Mouse (Mus musculus): ENCODE results near the gene Unc13d. TPM values are rescaled to one million over a fixed set of nuclear protein-coding genes. Genes with fewer than 3 reads are reported as not detected.

Unc13d gene
- polyA plus RNA-seq, 1 experiment from 2014 or later: 8.0 TPM

- H3K27me3 ChIP-seq (replicated peaks): no peaks in the 10 kb centered on the region
- peak; percentile 97 for ATAC-seq (ENCODE audit: insufficient read depth, low FRiP score, low read depth)
- peak within 1 kb of the TSS; percentile 86 for H3K27ac ChIP-seq
- no peak within 1 kb of the TSS; the same call in 1 of the 2 replicates for H3K9ac ChIP-seq
- H3K4me3 ChIP-seq (replicated peaks): peak within 1 kb of the TSS; percentile 53
- H3K36me3 ChIP-seq: peaks cover 23% of the 10 kb centered on the region
- peak within 1 kb of the TSS; percentile 60 for H3K4me2 ChIP-seq
- no peaks in the 10 kb centered on the region for H3K9me3 ChIP-seq
- WGBS: 3% methylated on average over 40 of the region's 43 CpGs
- H3K4me1 ChIP-seq: peaks cover 20% of the 10 kb centered on the region
Observed at GRCm38 (mm10) chr11:116086258-116087193, 8.8 kb upstream of the Unc13d start, which contains the start of gene Wbp2. TSS of gene Wbp2 (minus strand) at chr11:116086995.

- Histone ChIP-seq H3K4me2 (no peak overlapping the region), H3K27me3 (replicated peaks) (no peaks in the 10 kb centered on the region), H3K36me3 (peaks cover 42% of the 10 kb centered on the region), H3K4me3 (replicated peaks) (no peak overlapping the region), H3K9me3 (no peaks in the 10 kb centered on the region), H3K9ac (no peak overlapping the region), H3K4me1 (peaks cover 25% of the 10 kb centered on the region), H3K27ac (peak overlapping the region; percentile 26; the same call in 1 of the 2 replicates)
- ATAC-seq (ENCODE audit: insufficient read depth, low FRiP score, low read depth): no peak
- WGBS: 77% methylated on average over 6 of the region's 6 CpGs
Observed at GRCm38 (mm10) chr11:116084166-116084565, 6.4 kb upstream of the Unc13d start.

DNA sequence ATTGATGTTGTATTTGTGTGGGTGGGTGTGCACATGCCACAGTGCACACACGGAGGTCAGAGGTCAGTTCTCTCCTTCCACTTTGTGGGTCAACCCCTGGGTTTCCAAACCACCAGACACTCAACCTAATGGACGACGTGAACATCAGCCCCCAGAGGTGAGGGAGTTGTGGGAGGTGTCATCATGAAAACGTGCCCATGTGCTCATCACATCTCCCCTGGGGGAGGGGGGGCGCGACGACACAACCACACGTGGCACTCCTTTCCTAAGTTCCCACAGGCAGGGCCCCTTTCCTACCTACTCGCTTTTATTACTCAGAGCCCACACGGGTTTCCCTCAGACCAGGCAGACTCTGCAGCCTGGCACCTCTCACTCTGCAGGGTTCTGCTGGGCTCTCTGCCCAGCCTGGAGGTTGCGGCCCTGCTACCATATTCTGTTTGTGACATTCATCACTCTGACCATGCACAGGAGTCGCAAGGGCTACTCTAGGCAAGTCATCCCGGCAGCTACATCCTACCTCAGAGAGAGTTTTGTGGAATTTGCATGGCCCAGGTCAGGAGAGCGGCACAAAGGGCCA is 5.4 kb upstream of the Unc13d start:
- Histone ChIP-seq H3K4me3 (replicated peaks) (no peak overlapping the region), H3K27ac (no peak overlapping the region), H3K36me3 (peaks cover 45% of the 10 kb centered on the region), H3K9ac (no peak overlapping the region), H3K4me1 (peaks cover 26% of the 10 kb centered on the region), H3K4me2 (no peak overlapping the region), H3K9me3 (no peaks in the 10 kb centered on the region), H3K27me3 (replicated peaks) (no peaks in the 10 kb centered on the region)
- ATAC-seq (ENCODE audit: insufficient read depth, low FRiP score, low read depth): no peak
- 88% methylated on average over 14 of the region's 14 CpGs for WGBS

DNA sequence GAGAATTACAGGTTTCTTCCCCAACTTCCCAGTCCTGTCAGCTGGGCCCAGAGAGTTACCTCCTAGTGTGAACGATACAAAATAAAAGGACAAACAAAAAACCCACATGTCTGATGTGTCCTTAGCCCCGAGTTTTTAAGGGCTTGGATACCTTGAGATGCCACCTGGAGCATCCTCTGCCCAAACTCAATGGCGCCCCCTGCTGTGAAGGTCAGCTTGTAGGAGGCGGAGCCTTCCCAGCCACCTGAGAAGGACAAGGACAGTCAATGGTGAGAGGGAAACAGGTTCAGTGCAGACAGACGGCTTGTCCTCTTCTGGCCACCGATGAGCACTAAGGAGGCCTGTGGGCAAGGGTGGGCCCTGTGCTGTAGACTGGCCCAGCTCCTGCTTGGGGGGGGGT is 3.3 kb upstream of the Unc13d start:
- no peaks in the 10 kb centered on the region for H3K27me3 ChIP-seq (replicated peaks)
- no peak for ATAC-seq (ENCODE audit: insufficient read depth, low FRiP score, low read depth)
- H3K9ac ChIP-seq: no peak overlapping the region
- H3K4me2 ChIP-seq: no peak overlapping the region
- peaks cover 45% of the 10 kb centered on the region for H3K36me3 ChIP-seq
- H3K4me1 ChIP-seq: peaks cover 29% of the 10 kb centered on the region
- H3K27ac ChIP-seq: no peak overlapping the region
- H3K4me3 ChIP-seq (replicated peaks): no peak overlapping the region
- H3K9me3 ChIP-seq: no peaks in the 10 kb centered on the region
- 63% methylated on average over 6 of the region's 6 CpGs for WGBS

DNA sequence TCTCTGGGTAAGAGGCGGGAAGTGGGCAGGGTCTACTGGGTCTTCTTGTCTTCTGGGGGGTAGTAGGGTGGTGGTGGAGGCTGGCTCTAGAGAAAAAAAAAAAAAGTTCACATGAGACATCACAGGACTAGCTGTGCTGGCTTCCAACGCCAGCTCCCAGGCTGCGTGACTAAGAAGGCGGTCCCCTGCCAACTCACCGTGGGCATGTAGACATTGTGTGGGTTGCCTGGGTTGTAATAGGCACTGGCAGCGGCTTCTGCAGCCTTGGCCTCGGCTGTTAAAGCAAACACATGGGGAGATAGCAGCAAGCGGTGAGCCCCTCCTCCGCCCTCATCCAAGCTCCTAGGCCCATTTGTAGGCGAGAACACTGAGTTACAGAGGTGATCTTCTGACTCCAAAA is 1.8 kb upstream of the Unc13d start:
- no peak overlapping the region for H3K27ac ChIP-seq
- 71% methylated on average over 10 of the region's 10 CpGs for WGBS

GRCm38 (mm10) chr11:116078676-116079320 is 1.0 kb upstream of the Unc13d start:
- Histone ChIP-seq H3K4me2 (no peak overlapping the region), H3K27me3 (replicated peaks) (no peaks in the 10 kb centered on the region), H3K36me3 (peaks cover 42% of the 10 kb centered on the region), H3K9ac (no peak overlapping the region), H3K27ac (peak overlapping the region; percentile 9; the same call in 1 of the 2 replicates), H3K9me3 (no peaks in the 10 kb centered on the region), H3K4me3 (replicated peaks) (no peak overlapping the region), H3K4me1 (peaks cover 17% of the 10 kb centered on the region)
- 59% methylated on average over 10 of the region's 10 CpGs for WGBS
- ATAC-seq (ENCODE audit: insufficient read depth, low FRiP score, low read depth): no peak

More for the DNA sequence above, 1.8 kb upstream of the Unc13d start:
- H3K36me3 ChIP-seq: peaks cover 45% of the 10 kb centered on the region
- H3K4me3 ChIP-seq (replicated peaks): no peak overlapping the region
- no peak overlapping the region for H3K4me2 ChIP-seq
- ATAC-seq (ENCODE audit: insufficient read depth, low FRiP score, low read depth): no peak
- no peak overlapping the region for H3K9ac ChIP-seq
- peaks cover 18% of the 10 kb centered on the region for H3K4me1 ChIP-seq
- H3K9me3 ChIP-seq: no peaks in the 10 kb centered on the region
- H3K27me3 ChIP-seq (replicated peaks): no peaks in the 10 kb centered on the region

GRCm38 (mm10) chr11:116078221-116078620 is 460 bp upstream of the Unc13d start:
- 0 out of 2 replicates have a peak, but pooled peaks have one; percentile 32 for ATAC-seq (ENCODE audit: insufficient read depth, low FRiP score, low read depth)
- peak overlapping the region; percentile 89 for H3K27ac ChIP-seq
- H3K9me3 ChIP-seq: no peaks in the 10 kb centered on the region
- 9% methylated on average over 16 of the region's 16 CpGs for WGBS
- H3K4me2 ChIP-seq: peak overlapping the region; percentile 54
- no peaks in the 10 kb centered on the region for H3K27me3 ChIP-seq (replicated peaks)
- no peak overlapping the region for H3K9ac ChIP-seq
- peak overlapping the region; percentile 28 for H3K4me3 ChIP-seq (replicated peaks)
- peaks cover 37% of the 10 kb centered on the region for H3K36me3 ChIP-seq
- peaks cover 17% of the 10 kb centered on the region for H3K4me1 ChIP-seq

GRCm38 (mm10) chr11:116076836-116077235 is 925 bp downstream of the Unc13d start:
- H3K36me3 ChIP-seq: peaks cover 25% of the 10 kb centered on the region
- H3K4me3 ChIP-seq (replicated peaks): peak overlapping the region; percentile 28
- ATAC-seq (ENCODE audit: insufficient read depth, low FRiP score, low read depth): no peak
- no peaks in the 10 kb centered on the region for H3K27me3 ChIP-seq (replicated peaks)
- H3K9me3 ChIP-seq: no peaks in the 10 kb centered on the region
- peak overlapping the region; percentile 89; the same call in 1 of the 2 replicates for H3K27ac ChIP-seq
- H3K4me1 ChIP-seq: peaks cover 17% of the 10 kb centered on the region
- 68% methylated on average over 7 of the region's 7 CpGs for WGBS
- H3K4me2 ChIP-seq: peak overlapping the region; percentile 54
- no peak overlapping the region for H3K9ac ChIP-seq

DNA sequence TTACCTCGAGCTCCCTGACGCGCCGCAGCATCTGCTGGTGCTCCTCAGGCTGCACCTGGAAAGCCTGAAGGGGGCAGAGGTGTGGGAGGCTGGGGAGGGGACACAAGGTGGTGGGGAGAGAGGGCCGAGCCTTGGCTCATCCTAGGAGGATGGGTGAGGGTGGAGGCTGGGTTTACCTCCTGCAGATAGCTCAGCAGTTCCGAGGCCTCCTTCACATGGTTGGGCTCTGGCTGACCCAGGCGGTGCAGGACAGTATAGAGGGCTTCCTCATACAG is 1.6 kb downstream of the Unc13d start:
- Histone ChIP-seq H3K4me3 (replicated peaks) (no peak overlapping the region), H3K9me3 (no peaks in the 10 kb centered on the region), H3K27me3 (replicated peaks) (no peaks in the 10 kb centered on the region), H3K4me2 (peak overlapping the region; percentile 54; the same call in 1 of the 2 replicates), H3K9ac (no peak overlapping the region), H3K4me1 (peaks cover 16% of the 10 kb centered on the region), H3K27ac (no peak overlapping the region), H3K36me3 (peaks cover 19% of the 10 kb centered on the region)
- 45% methylated on average over 7 of the region's 7 CpGs for WGBS
- ATAC-seq (ENCODE audit: insufficient read depth, low FRiP score, low read depth): no peak

GRCm38 (mm10) chr11:116075539-116076265 is 2.1 kb downstream of the Unc13d start:
- no peak overlapping the region for H3K4me3 ChIP-seq (replicated peaks)
- H3K9ac ChIP-seq: no peak overlapping the region
- 0 out of 2 replicates have a peak overlapping the region, but pooled peaks have one; percentile 2 for H3K4me2 ChIP-seq
- peaks cover 15% of the 10 kb centered on the region; the same call in 1 of the 2 replicates for H3K36me3 ChIP-seq
- H3K27me3 ChIP-seq (replicated peaks): no peaks in the 10 kb centered on the region
- H3K4me1 ChIP-seq: peaks cover 13% of the 10 kb centered on the region
- H3K27ac ChIP-seq: no peak overlapping the region
- no peaks in the 10 kb centered on the region for H3K9me3 ChIP-seq
- 44% methylated on average over 20 of the region's 20 CpGs for WGBS
- no peak for ATAC-seq (ENCODE audit: insufficient read depth, low FRiP score, low read depth)

DNA sequence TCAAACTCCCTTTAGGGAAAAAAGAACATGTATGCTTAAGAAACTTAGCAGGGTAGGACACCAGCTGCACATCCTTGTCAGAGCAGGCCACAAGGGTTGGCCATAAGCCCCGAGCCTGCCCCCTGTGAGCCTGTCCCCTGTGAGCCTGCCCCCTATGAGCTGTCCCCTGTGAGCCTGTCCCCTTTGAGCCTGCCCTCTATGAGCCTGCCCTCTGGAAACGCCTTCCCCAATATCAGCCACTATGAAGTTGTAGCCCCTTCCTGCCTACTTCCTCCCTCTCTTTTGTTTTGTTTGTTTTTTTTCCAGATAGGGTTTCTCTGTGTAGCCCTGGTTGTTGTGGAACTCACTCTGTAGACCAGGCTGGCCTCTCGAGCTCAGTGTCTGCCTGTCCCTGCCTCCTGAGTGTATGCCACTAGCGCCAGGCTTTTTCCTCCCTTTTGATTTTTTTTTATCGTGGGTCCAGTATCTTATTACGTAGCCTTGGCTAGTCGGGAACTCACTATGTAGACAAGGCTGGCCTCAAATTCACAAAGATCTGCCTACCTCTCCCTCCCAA is 3.2 kb downstream of the Unc13d start:
- Histone ChIP-seq H3K9me3 (no peaks in the 10 kb centered on the region), H3K27me3 (replicated peaks) (no peaks in the 10 kb centered on the region), H3K36me3 (0 out of 2 replicates have a peak, but pooled peaks cover 6% of the 10 kb centered on the region), H3K4me1 (peaks cover 13% of the 10 kb centered on the region), H3K9ac (no peak overlapping the region), H3K27ac (no peak overlapping the region), H3K4me2 (no peak overlapping the region), H3K4me3 (replicated peaks) (no peak overlapping the region)
- no peak for ATAC-seq (ENCODE audit: insufficient read depth, low FRiP score, low read depth)
- 58% methylated on average over 7 of the region's 7 CpGs for WGBS
